Mouse (Mus musculus): ENCODE results near the gene Frzb.

- TF ChIP-seq GATA1 (IDR thresholded peaks at IDR 0.05; ENCODE audit: low read length) (no peak), TAL1 (IDR thresholded peaks at IDR 0.05; ENCODE audit: low read length) (no peak)
Measured at GRCm38 (mm10) chr2:80430357-80431053, 16.9 kb downstream of the Frzb start.

Data from erythroblast, embryonic 14.5 days (primary cell).